Mouse (Mus musculus) kidney, adult 18-20 months (tissue): ENCODE results near the gene Hist3h2a.

ENCODE experiments used
- DNase-seq: peaks from one replicate; pipeline ENCODE4 v3.0.0; 2021

Hist3h2a gene

GRCm38 (mm10) chr11:58995061-58995806, 40.7 kb downstream of the Hist3h2a start:
- DNase-seq: no peak

- DNase-seq: no peak
Observed at GRCm38 (mm10) chr11:58995807-58996370, 41.4 kb downstream of the Hist3h2a start.

DNA sequence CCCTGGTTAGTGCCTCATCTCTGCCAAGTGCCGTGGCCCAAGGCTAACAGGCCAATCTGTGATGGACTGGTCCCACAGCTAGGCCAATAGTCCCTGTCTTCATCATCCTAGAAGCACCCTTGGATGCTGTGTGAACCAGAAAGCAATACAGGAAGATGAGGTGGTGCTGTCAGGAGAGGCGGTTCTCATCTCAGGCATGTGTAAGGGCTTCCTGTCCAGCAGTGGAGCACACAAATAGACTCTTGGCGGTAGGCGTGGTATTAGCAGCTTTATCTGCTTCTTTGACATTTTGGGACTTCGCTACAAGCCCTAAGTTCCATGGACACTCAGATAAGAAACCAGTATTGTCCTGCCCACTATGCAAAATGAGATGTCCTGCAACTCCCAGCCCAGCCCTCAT, 43.1 kb downstream of the Hist3h2a start:
- no peak for DNase-seq

DNA sequence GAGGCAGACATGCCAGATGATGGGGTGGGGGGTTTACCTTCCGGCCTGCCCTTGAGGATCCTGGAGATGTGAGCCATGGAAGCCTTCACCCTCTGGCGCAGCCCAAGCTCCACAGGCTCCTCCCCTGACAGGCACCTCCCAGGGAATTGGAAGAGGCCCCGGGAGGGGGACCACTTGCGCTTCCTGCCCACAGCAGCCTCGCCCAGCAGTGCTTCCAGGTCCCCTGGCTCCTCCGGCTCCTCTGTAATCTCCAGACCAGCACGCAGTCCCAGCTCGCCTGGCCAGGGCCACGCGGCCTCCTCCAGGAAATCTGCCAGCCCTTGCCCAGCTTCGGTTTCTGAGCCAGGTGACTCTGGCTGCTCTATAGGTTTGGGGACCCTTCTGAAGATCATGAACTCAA, 44.7 kb downstream of the Hist3h2a start:
- DNase-seq: no peak

DNA sequence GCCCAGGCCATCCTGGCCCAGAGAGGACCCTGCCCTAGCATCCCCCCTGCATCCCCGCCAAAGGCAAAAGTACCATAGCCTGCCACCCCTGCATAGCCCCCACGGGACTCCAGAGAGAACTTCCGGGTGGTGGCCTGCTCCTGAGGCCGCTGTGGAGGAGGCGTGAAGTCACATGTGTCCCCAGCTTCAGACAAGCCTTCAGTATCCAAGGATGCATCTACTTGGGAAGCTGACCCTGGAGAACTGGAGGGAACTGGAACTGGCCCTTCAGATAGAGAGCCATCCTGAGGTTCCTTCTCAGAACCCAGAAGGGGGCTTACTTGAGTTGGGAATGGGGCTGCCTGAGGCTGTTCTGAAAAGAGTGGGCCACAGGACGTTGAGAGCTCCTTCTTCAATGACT, 45.3 kb downstream of the Hist3h2a start:
- DNase-seq: no peak

- DNase-seq: no peak
Observed at GRCm38 (mm10) chr11:59000635-59001034, 46.1 kb downstream of the Hist3h2a start.

DNA sequence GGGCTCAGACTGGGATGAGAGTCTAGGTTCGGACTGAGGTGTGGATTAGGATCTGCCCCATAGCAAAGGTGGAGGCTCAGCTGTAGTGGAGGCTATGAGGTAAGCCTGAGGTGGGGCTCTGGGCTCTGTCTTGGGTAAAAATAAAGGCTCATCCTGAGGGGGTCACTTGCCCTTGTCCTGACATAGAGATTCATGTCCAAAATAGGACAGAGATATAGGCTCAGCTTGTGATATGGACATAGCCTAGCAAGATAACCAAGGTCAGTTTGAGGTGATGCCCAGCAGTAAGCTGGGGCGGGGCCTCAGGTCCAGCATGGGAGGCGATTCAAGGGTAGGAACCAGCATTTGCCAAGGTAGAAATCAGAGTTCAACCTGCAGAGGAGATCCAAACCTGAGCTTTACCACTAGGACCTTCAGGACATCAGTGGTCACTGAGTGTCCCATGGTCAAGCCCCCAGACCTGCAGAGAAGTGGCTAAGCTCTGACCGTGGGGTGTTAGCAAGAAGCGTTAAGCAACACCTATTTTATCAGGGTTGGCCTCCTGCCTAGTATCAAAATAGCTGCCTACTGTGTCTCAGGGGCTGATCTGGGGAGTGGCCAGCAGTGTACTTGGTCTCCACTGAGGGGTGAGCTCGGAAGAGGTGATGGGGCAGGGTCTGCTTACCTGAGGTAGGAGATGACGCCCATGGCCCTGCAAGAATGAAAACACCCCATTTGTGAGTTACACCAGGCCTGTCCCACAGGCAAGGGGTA, 48.0 kb downstream of the Hist3h2a start:
- no peak for DNase-seq
